Mouse (Mus musculus) heart, adult 9 months (tissue): ENCODE results near the gene Mpi.
A peak's percentile ranks its signal among the peaks of the same experiment; 100 is the strongest.

ENCODE experiments used
- DNase-seq, 2 experiments: peaks; one replicate each; pipeline ENCODE4 v3.0.0; 2022; ENCODE audit warnings: low spot score in 2 of 2

The Mpi gene

DNA sequence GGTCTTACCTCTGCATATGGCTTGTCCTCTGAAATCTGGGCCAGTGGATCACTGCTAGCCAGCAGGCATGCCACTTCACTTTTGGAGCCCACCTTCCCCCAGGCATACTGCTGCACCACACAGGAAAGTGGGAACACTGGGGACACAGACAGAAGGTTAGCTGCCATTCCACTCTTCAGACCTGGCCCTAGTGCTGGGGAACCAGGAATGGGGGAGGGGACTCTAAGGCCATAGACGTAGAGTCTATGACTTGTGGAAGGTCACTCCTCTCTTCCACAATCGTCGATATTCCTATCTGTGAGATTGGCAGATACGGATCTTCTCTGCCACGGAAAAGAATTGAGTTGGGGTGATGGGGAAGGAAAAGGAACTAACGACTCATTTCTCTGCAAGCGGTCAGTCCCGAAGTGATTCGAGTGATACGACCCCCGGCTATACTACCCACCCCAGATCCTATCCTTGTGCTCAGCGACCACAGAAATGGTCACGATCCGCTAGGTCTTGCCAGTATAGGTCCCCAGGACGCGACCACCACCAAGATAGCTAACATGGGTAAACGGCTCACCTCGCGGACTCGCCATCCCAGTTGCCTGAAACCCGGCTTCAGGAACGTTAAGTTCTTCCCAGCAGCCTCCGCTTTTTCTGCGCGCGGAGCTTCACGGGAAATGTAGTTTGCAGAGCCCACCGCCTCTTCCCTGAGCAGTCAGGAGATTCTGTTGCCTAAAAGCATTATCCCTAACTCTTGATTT lies at the start of gene Mpi:
Gene Mpi, minus strand, starts transcription at position 625 of the 749 bp plus-strand sequence.
- DNase-seq, result peak in 1 of 2 experiments; percentile 66

GRCm38 (mm10) chr9:57602098-57602497 lies 49.5 kb upstream of the Mpi start:
- DNase-seq, result no peak

DNA sequence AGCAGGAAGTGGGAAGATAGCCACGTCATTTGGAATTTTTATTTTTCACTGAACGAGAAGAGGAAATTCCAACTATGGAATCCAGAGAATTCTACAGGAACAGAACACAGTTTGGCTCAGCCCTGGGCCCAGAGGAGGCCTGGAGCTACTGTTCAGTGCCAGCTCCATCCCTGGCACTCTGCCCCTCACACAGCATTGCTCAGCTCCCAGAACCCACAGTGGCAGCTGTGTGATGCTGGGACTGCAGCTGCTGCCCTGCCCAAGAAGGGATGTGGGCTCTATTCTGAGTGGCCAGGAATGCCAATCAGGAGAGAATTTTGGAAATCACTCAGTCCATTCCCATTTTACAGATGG lies 48.8 kb upstream of the Mpi start:
- DNase-seq, result no peak

DNA sequence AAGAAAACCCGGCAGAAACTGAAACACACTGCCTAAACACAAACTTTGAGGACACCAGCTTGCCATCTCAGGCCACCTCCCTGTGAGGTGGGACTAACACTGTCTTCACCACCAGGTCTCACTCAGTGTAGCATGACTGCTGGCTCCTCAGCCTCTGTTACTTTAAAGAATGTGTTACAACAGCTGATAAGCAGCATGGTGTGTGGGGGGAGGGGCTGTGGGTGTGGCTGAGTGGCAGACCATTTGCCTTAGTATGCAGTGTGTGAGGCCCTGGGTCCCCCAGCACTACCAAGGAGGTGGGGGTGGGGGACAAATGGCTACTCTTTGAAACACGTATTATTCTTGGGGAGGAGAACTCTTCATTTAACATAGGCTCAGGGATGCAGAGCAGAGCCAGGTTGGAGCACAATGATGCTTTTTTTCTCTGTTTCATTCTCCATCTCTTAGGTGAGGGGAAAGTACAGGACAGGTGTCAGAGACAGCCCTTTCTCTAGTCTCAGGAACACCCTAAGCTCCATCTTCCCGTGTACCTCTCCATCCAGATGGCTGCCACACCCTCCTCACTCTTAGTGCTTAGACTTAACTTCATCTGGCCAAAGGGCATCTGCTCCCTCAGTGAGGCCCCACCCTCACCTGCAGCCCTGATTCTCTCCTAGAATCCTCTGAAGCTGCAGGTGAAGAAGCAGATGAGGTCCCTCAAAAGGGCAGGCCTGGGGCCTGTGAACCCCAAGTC lies 48.2 kb upstream of the Mpi start:
- no peak for DNase-seq

DNA sequence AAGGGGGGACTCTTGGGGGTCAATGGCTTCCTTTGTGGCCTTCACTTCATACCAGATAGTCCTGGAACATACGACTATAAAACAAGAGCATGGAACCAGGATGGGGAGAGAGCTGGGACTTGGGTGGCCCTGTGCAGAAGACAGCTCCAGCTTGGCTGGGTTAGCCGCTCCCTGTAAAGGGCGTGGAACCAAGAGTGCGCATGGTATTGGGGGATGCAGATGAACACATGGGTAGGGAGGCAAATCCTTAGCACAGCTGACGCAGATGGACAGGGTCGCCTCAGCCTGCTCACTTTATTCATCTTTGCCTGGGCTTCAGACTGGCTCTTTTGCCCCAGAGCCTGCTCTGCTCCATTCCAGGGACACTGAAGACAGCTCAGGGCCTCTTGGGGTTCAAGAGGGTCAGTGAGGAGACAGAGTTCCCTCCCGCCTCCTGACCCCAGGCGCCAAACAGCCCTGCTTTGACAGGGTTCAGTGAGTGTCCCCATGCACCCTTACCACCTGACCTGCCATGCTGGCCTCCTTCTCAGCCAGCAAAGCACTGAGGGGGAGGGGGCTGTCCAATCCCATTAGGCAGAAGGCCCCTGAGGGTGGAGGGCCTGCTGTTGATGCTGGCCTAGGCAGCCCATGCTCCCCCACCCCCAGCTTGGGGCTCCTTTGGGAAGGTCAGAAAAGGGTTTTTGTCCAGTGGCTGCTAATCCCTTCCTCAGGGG lies 46.4 kb upstream of the Mpi start:
- DNase-seq, result no peak

DNA sequence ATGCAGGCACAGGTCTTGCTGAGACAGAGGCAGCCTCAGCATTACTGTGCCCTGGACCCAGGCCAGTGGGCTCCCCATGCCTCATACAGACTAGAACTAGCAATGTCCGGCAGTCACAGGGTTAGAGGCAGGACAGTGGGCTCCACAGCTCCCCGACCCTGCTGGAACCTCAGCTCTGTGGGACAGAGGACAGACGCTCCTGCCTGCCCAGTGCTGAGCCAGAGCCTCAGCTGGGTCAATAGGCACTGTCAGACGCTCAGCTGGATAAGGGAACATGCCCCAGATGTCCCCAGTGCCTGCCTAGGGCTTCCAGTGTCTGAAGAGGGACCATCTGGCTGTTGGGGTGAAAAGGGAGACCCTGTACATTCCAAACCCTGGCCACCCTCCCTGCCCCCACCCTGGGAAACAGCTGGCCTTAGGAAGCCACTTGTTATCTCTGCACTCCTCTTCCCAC lies 45.4 kb upstream of the Mpi start:
- DNase-seq, result no peak

- no peak for DNase-seq
Measured at GRCm38 (mm10) chr9:57597265-57597664, 44.7 kb upstream of the Mpi start.

DNA sequence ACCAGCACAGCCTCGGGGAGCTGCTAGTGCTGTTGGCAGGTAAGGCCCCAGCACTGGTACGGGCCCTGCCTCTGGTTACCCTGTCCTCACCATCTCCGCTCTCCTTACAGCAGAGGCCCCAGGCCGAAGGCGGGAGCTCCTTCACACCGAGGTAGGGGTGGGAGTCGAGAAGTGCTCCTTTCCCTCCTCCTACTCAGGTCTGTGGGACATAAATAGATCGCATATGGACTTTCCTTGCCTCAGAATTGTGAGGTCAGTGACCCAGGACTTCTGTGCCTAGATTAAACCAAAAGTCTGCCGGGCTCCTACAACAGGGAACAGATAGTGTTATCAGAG lies 41.6 kb upstream of the Mpi start:
- no peak for DNase-seq

DNA sequence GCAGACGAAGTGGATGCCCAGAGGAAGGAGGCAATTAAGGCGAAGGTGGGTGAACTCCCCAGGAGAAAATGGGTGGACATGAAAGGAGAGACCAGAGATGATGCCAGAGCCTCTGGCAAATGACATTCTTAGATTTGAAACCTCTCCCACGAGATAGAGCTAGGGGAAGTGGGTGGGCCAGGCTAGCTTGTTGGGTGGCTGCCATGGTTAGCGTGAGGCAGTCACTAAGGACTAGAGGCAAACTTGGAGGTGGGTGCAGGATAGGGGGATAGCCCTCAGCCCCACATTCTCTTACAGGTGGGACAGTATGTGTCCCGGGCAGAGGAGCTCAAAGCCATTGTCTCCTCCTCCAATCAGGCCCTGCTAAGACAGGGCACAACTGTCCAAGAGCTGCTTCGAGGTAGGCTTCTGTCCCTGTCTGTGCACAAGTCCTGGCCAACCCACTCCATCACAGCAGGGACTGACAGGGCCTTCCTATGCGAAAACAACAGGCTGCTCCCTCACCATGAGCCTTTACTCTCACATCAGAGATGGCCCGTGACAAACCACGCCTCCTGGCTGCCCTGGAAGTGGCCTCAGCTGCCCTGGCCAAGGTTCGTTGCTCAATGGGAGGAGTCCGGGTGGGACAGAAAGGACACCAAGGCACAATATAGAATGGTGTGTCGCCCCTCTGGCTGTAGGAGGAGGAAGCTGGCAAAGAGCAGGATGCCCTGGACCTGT lies 41.1 kb upstream of the Mpi start:
- DNase-seq, result no peak

GRCm38 (mm10) chr9:57590726-57591125 lies 38.2 kb upstream of the Mpi start:
- DNase-seq, result no peak

- peak; percentile 75 to 81 for DNase-seq
Measured at GRCm38 (mm10) chr9:57589224-57590126, 36.9 kb upstream of the Mpi start, which contains the start of gene Ulk3. TSS of gene Ulk3 (plus strand) at chr9:57589452.

DNA sequence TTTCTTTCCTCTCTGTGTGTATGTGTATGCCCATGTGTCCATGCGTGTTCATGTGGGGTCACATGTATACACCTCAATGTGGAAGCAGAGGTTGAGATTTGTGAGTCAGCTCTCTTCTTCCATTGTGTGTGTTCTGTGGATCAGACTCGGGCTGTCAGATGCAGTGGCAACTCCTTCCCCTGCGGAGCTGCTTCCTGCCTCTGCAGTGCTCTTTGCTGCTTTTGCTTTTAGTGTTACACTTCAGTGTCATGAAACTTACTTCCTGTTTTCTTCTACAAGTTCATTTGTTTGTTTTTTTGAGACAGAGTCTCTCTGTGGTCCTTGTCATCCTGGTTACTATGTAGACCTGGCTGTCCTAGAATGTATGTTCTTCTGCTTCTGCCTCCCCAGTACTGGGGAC lies 32.4 kb upstream of the Mpi start:
- no peak for DNase-seq

DNA sequence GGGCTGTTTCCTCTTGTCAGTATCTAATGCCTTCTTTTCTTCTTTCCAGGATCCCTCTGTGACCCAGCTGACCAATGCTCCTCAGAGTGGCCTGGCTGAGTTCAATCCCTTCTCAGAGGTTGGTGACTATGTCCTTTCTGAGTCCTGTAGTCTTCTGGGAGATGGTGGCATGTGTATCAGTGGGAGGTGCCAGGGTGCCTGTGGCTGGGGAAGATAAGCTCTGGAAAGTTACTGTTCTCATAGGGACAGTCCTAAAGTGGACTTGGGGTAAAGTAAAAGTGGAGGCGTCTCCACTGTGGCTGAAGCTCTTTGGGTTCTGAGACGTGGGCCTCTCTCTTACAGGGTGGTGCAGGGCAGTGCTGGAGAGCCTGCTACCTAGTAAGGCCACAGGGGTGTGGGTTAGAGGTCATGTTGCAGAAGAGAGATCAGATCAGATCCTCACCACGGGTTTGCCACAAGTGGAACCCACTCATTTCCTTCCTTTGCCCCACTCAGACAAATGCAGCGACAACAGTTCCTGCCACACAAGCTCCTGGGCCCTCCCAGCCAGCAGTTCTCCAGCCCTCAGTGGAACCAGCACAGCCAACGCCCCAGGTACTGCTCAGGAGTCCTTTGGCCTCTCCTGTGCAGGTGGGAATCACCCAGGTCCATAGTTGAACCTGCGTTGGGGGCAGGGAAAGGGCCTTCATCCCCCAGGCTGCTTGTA lies 24.7 kb upstream of the Mpi start:
- DNase-seq, result no peak

- no peak for DNase-seq
Measured at GRCm38 (mm10) chr9:57575577-57575976, 23.0 kb upstream of the Mpi start.

GRCm38 (mm10) chr9:57574397-57574796 lies 21.8 kb upstream of the Mpi start:
- DNase-seq, result no peak

DNA sequence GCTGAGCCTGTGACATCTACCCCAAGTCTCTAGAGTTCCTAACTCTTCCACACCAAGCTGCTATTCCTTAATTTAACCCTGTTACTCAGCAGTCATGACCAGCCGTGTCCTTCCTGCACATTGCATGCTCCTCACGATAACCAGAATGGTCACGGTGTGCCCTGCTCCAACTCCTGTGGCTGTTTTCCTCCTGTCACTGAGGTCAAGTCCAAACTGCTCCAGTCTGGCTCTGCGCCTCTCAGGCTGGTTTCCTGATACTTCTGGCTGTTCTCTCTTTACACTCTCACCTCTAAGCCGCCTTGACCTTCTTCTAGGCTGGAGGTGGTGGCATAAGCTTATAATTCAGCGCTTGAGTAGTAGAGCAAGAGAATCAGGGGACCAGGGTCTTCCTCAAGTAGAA lies 15.9 kb upstream of the Mpi start:
- no peak for DNase-seq

GRCm38 (mm10) chr9:57566846-57567245 lies 14.3 kb upstream of the Mpi start:
- DNase-seq, result no peak

DNA sequence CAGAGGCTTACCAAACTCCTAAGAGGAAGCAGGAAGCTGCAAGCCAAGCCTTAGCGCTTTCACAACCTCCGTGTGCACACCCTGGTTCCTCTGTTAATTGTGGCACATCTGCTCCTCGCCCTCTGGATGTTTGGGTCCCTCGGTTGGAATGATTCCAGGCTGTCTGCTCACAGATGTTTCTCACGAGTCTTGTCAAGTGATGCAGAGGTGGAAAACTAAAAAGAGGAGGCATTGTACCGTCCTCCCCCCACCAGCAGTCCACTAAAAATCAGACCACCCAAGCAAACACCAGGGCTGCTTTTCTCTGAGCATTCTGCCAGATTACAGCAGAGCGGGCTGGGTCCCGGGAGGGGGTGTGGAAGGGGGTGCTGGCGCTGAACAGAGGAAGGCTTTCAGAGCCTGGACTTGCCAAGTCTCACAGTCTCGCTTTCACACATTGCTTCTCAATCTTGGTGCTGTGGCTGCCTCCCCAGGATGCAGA lies 13.2 kb upstream of the Mpi start:
- peak; percentile 50 to 64 for DNase-seq

DNA sequence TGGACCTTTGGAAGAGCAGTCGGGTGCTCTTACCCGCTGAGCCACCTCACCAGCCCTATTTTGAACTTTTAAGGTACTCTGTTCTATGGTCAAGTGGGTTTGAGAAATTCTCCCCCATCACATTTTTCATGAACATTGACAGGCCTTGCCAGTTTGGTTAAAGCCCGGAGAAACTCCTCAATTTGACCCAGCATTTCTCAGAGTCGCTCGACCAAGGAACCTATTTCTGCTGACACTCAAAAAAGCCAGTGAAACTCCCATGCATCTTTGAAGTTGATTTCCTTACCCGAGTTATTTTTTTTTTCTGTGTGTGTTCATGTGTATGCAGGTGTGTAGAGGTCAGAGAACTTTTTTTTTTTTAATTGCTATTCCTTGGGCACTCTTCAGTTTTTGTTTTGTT lies 12.0 kb upstream of the Mpi start:
- DNase-seq, result no peak

GRCm38 (mm10) chr9:57562896-57563372 lies 10.4 kb upstream of the Mpi start:
- DNase-seq, result peak; percentile 65 to 81
